Mouse (Mus musculus): ENCODE results near the gene Recql5. TPM values are rescaled to one million over a fixed set of nuclear protein-coding genes. Genes with fewer than 3 reads are reported as not detected.

Gene Recql5
- polyA plus RNA-seq, 1 experiment from 2014 or later: 16.3 TPM

- 0 out of 2 replicates have a peak, but pooled peaks have one; percentile 24 for ATAC-seq (ENCODE audit: insufficient read depth, low FRiP score, low read depth)
- WGBS: 55% methylated on average over 16 of the region's 16 CpGs
- 0 out of 2 replicates have a peak overlapping the region, but pooled peaks have one; percentile 22 for H3K4me2 ChIP-seq
These were observed 28.1 kb downstream of the Recql5 start for GRCm38 (mm10) chr11:115904956-115905790.

GRCm38 (mm10) chr11:115904231-115904955 is 28.9 kb downstream of the Recql5 start:
- H3K36me3 ChIP-seq: no peaks in the 10 kb centered on the region
- no peaks in the 10 kb centered on the region for H3K27me3 ChIP-seq (replicated peaks)
- H3K4me2 ChIP-seq: 0 out of 2 replicates have a peak overlapping the region, but pooled peaks have one; percentile 22
- no peaks in the 10 kb centered on the region for H3K9me3 ChIP-seq
- ATAC-seq (ENCODE audit: insufficient read depth, low FRiP score, low read depth): no peak
- H3K4me1 ChIP-seq: peaks cover 42% of the 10 kb centered on the region
- H3K4me3 ChIP-seq (replicated peaks): no peak overlapping the region
- 63% methylated on average over 8 of the region's 8 CpGs for WGBS
- H3K27ac ChIP-seq: peak overlapping the region; percentile 67
- no peak overlapping the region for H3K9ac ChIP-seq

More at GRCm38 (mm10) chr11:115904956-115905790, 28.1 kb downstream of the Recql5 start:
- Histone ChIP-seq H3K4me3 (replicated peaks) (no peak overlapping the region), H3K27me3 (replicated peaks) (no peaks in the 10 kb centered on the region), H3K4me1 (peaks cover 34% of the 10 kb centered on the region), H3K9me3 (no peaks in the 10 kb centered on the region), H3K27ac (peak overlapping the region; percentile 67), H3K9ac (no peak overlapping the region), H3K36me3 (no peaks in the 10 kb centered on the region)

DNA sequence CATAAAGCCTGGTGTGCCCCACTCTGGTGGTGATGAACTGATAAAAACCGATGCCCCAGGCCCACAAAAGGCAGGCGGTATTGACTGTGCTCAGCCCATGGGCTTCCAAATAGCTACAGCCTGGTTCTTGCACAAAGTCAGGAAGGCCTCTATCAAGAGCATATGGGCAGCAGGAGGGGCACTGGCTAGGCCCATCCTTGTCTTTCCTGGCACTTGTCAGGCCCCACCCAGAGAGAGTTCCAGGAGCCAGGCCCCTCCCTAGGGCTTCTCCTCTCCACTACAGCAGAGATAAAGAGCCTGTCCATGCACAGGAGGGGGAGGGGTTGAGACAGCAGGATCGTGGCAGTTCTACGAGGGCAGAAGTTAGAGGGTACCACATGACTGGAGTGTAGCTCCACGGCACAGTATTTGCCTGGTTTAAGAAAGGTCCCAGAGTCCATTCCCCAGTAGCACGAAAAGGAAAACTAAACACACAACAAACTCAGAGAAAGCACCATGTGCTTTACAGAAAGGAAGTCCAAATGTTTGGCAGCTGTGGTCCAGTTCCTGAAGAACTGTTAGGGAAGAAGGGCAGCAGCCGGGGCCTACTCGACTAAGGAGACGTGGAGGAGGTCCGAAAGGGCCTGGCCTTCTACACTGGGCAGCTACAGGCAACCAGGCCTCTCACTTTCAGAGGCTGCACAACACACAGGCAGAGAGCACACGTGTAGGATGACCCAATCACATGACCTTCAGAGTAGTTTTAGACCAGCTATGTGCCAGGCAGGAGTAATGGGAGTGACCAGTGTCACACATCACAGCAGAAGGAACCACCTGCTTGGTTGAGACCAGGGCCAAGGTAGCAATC is 29.7 kb downstream of the Recql5 start:
- peak overlapping the region; percentile 67 for H3K27ac ChIP-seq
- no peaks in the 10 kb centered on the region for H3K9me3 ChIP-seq
- peak; percentile 84 for ATAC-seq (ENCODE audit: insufficient read depth, low FRiP score, low read depth)
- 50% methylated on average over 11 of the region's 11 CpGs for WGBS
- H3K27me3 ChIP-seq (replicated peaks): no peaks in the 10 kb centered on the region
- no peak overlapping the region for H3K9ac ChIP-seq
- no peak overlapping the region for H3K4me3 ChIP-seq (replicated peaks)
- H3K36me3 ChIP-seq: no peaks in the 10 kb centered on the region
- 0 out of 2 replicates have a peak overlapping the region, but pooled peaks have one; percentile 14 for H3K4me2 ChIP-seq
- peaks cover 44% of the 10 kb centered on the region for H3K4me1 ChIP-seq

DNA sequence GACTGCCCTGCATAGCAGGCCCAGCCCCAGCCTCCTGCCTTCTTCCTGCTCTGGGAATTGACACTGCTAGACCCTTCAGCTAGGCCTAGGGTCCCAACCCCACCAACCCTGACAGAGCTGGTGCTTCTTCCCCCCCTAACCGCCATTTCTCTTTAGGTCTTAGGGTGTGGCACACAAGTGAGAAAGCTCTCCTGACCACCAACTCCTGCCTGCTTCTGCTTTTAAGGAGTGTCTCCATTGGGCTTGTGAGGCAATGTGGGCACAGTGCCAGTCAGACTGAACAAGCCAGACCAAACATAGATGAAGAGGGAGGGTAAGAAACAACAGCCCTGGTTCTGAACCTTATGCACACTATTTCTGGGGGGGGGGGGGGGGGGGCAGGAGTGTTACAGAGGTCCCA is 30.4 kb downstream of the Recql5 start:
- H3K9ac ChIP-seq: no peak overlapping the region
- no peaks in the 10 kb centered on the region for H3K27me3 ChIP-seq (replicated peaks)
- no peak for ATAC-seq (ENCODE audit: insufficient read depth, low FRiP score, low read depth)
- no peaks in the 10 kb centered on the region for H3K9me3 ChIP-seq
- no peak overlapping the region for H3K4me2 ChIP-seq
- H3K4me1 ChIP-seq: peaks cover 47% of the 10 kb centered on the region
- peak overlapping the region; percentile 26; the same call in 1 of the 2 replicates for H3K27ac ChIP-seq
- H3K36me3 ChIP-seq: no peaks in the 10 kb centered on the region
- 60% methylated on average over 1 of the region's 1 CpGs for WGBS
- no peak overlapping the region for H3K4me3 ChIP-seq (replicated peaks)

DNA sequence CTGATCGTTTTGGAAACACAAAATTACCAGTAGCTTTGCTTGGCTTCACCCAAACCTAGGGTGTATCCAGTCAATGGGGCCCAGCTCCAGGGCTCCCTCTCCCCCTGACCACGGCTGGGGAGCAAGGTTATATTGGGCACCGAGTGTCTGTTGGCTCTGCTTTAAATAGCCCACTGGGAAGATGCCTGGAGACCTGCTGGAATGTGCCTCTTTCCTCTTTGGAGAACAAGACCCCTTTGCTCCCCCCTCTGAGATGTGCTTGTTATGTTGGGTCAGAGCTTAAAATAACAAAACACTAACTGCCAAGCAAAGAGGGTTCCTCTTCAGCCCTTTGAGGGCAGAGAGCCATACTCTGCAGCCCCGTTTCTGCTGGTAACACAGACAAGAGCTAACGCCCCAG is 31.1 kb downstream of the Recql5 start:
- H3K36me3 ChIP-seq: no peaks in the 10 kb centered on the region
- WGBS: 74% methylated on average over 5 of the region's 5 CpGs
- ATAC-seq (ENCODE audit: insufficient read depth, low FRiP score, low read depth): no peak
- H3K9ac ChIP-seq: no peak overlapping the region
- H3K27ac ChIP-seq: no peak overlapping the region
- no peak overlapping the region for H3K4me3 ChIP-seq (replicated peaks)
- no peaks in the 10 kb centered on the region for H3K9me3 ChIP-seq
- H3K4me1 ChIP-seq: peaks cover 47% of the 10 kb centered on the region
- H3K4me2 ChIP-seq: no peak overlapping the region
- no peaks in the 10 kb centered on the region for H3K27me3 ChIP-seq (replicated peaks)

GRCm38 (mm10) chr11:115901338-115902161 is 31.7 kb downstream of the Recql5 start:
- Histone ChIP-seq H3K27ac (0 out of 2 replicates have a peak overlapping the region, but pooled peaks have one; percentile 44), H3K9ac (no peak overlapping the region), H3K27me3 (replicated peaks) (no peaks in the 10 kb centered on the region), H3K4me3 (replicated peaks) (no peak overlapping the region), H3K4me1 (peaks cover 47% of the 10 kb centered on the region), H3K9me3 (no peaks in the 10 kb centered on the region), H3K36me3 (no peaks in the 10 kb centered on the region), H3K4me2 (no peak overlapping the region)
- peak; percentile 12; the same call in 1 of the 2 replicates for ATAC-seq (ENCODE audit: insufficient read depth, low FRiP score, low read depth)
- WGBS: 83% methylated on average over 9 of the region's 9 CpGs

DNA sequence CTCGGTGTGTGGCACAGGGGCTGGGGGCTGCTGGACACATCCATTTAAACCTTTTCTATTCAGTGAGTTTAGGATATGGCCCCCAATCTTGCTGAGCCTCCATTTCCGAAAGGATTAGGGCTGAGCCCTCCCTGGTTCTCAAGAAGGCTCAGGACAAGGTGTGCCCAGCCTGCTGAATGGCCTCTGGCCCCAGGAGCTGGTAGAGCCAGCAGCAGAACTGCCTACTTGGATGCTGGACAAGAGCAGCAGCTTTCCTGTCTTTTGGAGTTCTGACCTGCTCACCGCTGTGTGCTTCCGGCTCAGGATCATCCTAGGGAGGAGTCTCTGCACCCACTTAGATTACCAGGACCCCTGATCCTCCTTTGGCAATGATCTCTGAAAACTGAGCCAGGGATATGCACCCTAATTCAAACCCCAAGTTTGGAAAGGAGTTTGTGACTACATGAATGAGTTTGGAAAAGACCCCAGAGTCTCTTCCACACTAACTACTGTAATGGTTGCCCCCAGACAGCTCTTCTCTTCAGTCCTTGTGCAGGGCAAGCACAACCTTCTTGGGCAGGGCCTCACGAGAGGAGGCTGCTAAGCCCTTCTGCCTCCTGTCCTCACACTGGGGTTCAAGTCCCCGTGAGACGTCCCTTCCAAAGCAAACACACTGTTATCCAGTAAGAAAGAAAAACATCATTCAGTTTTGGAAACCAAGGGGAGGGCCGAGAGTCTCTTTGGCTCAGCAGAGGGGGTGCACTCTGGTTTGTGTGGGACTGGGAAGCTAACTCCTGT is 32.5 kb downstream of the Recql5 start:
- Histone ChIP-seq H3K9ac (no peak overlapping the region), H3K4me1 (peaks cover 47% of the 10 kb centered on the region), H3K4me2 (no peak overlapping the region), H3K9me3 (no peaks in the 10 kb centered on the region), H3K27me3 (replicated peaks) (no peaks in the 10 kb centered on the region), H3K4me3 (replicated peaks) (no peak overlapping the region), H3K27ac (no peak overlapping the region), H3K36me3 (no peaks in the 10 kb centered on the region)
- 72% methylated on average over 8 of the region's 8 CpGs for WGBS
- no peak for ATAC-seq (ENCODE audit: insufficient read depth, low FRiP score, low read depth)

DNA sequence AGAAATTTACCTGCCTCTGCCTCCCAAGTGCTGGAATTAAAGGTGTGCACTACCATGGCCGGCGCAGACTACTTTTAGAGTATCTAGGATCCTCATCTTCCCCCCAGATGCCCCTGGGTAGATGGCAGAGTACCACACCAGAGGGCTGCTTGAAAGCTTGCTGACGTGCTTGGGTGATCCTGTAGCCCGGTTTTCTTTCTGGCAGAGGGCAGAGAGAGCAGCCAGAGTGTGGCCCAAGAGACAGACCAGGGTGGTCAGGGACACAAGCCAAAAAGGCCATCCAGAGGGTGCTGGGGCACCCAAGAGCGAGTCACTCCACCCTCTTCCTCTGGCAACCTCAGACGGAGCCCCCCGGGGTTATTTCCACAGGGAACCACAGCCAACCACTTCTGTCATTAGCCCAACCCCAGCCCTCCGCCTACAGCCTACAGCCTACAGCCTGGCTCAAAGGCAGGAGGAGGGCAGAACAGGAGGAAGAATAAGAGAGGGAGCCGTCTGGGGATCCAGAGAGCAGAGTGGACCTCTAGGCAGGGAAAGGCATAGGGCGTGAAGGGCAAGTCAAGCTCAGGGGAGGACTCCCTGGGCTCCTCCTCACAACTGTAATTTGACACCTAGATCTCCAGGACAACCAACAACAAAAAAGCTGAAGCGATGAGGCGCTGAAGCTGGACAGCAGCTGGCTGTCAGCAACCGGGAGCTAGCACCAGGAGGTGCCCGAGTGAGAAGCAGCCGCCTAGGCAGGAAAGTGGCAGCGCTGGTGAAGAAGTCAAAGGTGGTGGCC is 33.6 kb downstream of the Recql5 start, which contains the start of gene Smim5:
TSS of gene Smim5 (plus strand) at position 481 of the 781 bp plus-strand sequence.
- Histone ChIP-seq H3K36me3 (no peaks in the 10 kb centered on the region), H3K9ac (no peak within 1 kb of the TSS), H3K4me1 (peaks cover 39% of the 10 kb centered on the region), H3K4me2 (no peak within 1 kb of the TSS), H3K27ac (peak within 1 kb of the TSS; percentile 40; the same call in 1 of the 2 replicates), H3K27me3 (replicated peaks) (no peaks in the 10 kb centered on the region), H3K4me3 (replicated peaks) (no peak within 1 kb of the TSS), H3K9me3 (no peaks in the 10 kb centered on the region)
- ATAC-seq (ENCODE audit: insufficient read depth, low FRiP score, low read depth): peak; percentile 52
- WGBS: 29% methylated on average over 16 of the region's 16 CpGs

GRCm38 (mm10) chr11:115898886-115899285 is 34.4 kb downstream of the Recql5 start:
- Histone ChIP-seq H3K27me3 (replicated peaks) (no peaks in the 10 kb centered on the region), H3K4me3 (replicated peaks) (no peak overlapping the region), H3K9ac (no peak overlapping the region), H3K9me3 (no peaks in the 10 kb centered on the region), H3K27ac (no peak overlapping the region), H3K36me3 (no peaks in the 10 kb centered on the region; the same call in 1 of the 2 replicates), H3K4me1 (peaks cover 31% of the 10 kb centered on the region), H3K4me2 (no peak overlapping the region)
- ATAC-seq (ENCODE audit: insufficient read depth, low FRiP score, low read depth): no peak
- WGBS: 24% methylated on average over 4 of the region's 4 CpGs

GRCm38 (mm10) chr11:115898446-115898845 is 34.8 kb downstream of the Recql5 start:
- no peak overlapping the region for H3K4me2 ChIP-seq
- no peak overlapping the region for H3K27ac ChIP-seq
- H3K4me1 ChIP-seq: peaks cover 27% of the 10 kb centered on the region
- no peaks in the 10 kb centered on the region for H3K9me3 ChIP-seq
- ATAC-seq (ENCODE audit: insufficient read depth, low FRiP score, low read depth): no peak
- no peak overlapping the region for H3K9ac ChIP-seq
- no peaks in the 10 kb centered on the region; the same call in 1 of the 2 replicates for H3K36me3 ChIP-seq
- 79% methylated on average over 7 of the region's 7 CpGs for WGBS
- no peak overlapping the region for H3K4me3 ChIP-seq (replicated peaks)
- no peaks in the 10 kb centered on the region for H3K27me3 ChIP-seq (replicated peaks)
